Mouse (Mus musculus): ENCODE data around the gene Tmem221. TPM values are rescaled to one million over a fixed set of nuclear protein-coding genes. Genes with fewer than 3 reads are reported as not detected.

Tmem221 gene
- 5.0 and 8.9 TPM in 2 replicates for total RNA-seq (2021)
- long read RNA-seq, transcript Tmem221-201 (4 exons, 1,604 nt): major isoform, 5 of 7 reads
- long read RNA-seq, partial matches to known transcripts: 2 of 7 reads
- long read RNA-seq, other reads (novel, unspliced or antisense): 0 of 7 reads

DNA sequence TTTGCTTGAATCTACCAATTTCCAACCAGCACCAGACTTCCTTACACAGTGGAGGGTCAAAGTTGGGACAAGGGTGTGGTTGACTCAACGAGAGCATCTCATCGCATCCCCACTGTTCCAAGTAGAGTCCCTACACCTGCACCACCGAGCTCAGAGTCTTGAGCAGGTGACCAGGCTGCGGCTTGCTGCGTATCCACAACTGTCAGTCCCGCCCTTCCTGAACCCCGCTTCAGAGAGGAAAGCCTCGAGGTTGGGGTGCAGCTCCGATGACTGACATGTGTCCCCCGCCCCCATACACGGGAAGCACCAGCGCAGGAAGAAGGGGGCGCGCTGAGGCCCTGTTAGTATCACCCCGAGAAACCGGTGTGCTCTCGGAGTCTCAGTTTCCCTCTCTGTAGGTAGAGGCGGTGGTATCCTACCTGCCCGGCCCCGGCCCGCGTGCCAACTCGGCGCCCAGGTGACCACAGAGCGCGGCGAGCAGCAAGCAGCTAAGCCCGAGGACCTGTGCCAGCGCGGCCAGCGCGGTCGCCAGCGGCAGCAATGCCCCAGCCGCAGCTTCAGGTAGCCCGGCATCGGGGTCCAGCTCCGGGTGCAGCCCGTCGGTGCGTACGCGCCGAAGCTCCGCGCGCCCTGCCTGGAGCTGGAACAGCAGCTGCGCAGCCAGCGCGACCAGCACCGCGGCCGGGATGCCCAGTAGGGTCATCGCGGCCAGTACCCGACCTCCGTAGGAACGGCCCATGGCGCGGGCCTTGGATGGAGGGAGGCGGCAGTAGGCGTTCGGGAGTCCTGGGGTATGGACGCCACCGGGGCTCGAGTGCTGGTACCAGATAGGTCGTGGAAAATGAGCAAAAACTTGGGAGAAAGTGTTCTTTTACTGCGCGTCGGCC is at the start of gene Tmem221:
Gene Tmem221 (minus strand): TSS at position 801 of the 887 bp plus-strand sequence.
- DNase-seq: no peak

DNA sequence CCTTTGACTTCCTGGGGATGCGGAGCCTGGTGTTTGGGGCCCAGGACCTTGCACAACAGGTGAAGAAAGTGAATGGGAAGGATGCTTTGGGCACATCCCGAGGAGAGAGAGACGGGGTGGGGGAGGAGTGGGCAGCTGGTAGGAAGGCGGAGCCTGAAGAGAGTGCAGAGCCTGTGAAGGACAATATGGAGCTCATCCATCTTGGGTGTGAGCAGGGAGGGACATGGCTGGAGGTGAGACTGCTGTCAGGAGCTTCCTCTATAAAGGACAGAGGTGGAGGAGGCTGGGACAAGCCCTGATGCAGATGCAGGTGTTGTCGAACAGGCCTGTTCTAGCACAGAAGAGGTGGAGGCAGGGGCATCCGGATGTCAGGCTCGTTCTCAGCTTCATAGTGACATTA is 45.4 kb upstream of the Tmem221 start:
- DNase-seq: no peak

DNA sequence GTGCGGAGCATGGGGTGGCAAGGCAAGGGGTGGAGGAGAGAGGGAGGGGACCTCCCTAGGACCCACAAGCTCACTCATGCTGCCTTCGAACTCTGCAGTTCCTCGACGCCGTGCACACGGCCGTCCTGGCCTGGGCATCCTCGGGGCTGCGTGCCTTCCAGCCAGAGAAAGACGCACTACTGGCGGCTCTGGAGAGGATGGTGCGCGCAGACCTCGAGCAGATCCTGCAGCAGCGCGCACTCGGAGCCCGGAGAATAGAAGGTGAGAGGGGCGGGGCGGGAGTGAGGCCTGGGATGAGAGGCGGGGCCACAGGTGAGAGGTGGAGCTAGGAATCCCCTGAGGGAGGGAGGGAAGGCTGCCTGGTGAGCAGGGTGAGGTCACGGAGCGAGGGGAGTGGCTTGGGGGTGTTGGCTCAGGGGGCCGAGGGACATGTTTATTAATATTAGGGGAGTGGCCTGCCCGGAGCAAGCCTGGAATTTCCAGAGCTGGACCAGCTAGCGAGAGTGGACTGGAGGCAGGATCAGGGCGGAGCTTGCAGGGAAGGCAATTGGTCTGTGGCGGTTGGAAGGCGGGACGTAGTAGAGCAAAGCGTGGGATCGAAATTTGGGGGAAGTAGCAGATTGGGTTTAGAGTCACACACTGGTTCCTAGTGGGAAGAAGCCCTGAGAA is 44.1 kb upstream of the Tmem221 start:
- DNase-seq: peak; percentile 72

DNA sequence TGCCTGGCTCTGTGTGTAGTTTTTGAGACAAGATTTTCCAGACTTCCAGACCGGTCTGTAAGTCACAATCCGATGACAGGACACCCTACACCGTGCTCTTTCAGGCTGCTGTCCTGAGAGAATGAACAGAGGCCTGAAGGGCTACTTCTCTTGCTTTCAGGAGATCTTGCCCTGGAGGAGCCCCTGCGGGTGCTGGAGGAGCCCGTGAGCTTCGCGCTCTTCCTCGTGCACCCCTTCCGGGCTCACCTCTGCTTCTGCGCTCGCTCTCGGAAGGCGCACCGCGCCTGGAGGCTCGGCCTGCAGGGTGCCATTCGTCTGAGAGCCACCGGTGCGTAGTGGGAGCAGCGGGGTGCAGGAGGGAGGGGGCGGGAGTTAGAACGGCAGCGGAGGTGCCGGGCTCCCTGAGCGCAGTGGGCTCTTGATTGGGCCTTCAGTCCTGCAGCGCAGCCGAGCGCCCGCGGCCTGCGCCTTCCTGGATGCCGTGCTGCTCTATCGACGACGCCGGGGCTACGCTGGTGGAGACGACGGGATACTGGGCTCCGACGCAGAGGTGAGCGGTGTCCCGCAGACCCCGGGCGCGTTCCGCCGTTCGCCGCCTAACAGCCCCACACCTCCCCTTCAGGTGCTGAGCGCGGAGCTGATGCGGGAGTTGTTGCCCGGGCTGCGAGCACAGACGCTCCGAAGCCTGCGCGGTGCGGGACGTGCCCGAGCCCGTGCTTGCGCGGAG is 43.4 kb upstream of the Tmem221 start:
- no peak for DNase-seq

DNA sequence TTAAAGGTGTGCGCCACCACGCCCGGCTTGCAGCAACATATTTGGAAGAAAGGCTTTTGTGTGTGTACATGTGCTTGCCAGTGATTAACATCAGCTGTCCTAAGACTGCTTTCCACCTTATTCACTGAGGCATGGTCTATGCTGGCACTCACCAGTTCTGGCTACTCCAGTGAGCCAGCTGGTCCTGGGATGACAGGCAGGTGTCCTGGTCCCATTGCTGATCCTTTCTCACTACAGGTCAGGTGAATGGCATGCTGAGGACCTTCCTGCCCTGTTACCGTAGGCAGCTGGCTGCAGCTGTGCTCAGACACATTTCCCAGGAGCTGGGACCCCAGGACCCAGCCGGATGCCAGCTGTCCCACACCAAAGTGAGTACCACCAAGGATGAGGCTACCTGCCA is 40.2 kb upstream of the Tmem221 start:
- DNase-seq: no peak

DNA sequence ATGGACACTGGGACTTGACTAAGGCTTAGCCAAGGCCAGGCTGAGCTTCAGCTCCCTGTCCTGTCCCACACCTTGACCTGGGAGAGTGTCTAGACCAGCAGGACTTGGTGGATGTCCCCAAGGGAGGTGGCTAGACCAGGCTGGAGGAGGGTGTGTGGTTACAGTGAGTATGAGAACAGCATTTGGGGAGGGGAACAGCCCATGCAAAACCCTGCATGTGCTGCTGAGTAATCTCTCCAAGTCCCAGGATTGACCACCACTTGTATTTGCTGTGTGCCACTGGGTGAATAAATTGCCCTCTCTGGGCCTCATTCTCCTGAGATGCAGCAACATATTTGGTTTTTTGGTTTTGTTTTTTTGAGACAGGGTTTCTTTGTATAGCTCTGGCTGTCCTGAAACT is 39.7 kb upstream of the Tmem221 start:
- no peak for DNase-seq

DNA sequence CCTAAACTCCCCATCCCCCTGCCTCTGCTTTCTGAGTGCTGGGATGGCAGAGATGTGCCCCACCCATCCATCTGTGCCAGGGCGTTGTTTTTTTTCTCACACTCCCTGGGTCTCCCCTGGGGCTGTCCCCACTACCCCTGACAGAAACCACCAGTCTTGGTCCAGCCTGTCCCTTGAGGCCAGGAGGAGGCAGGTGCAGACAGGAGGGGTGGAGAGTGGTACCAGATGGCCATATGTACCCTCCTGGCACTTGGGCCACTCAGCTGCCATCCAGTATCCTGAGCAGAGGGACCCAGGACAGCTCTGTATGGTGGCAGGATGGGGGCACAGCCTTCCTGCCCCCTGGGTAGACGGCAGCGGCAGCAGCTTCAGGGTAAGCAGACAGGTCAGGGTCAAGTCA is 38.8 kb upstream of the Tmem221 start, which contains the start of gene Fam129c:
Gene Fam129c (plus strand): TSS at position 198 of the 400 bp plus-strand sequence.
- DNase-seq: no peak

DNA sequence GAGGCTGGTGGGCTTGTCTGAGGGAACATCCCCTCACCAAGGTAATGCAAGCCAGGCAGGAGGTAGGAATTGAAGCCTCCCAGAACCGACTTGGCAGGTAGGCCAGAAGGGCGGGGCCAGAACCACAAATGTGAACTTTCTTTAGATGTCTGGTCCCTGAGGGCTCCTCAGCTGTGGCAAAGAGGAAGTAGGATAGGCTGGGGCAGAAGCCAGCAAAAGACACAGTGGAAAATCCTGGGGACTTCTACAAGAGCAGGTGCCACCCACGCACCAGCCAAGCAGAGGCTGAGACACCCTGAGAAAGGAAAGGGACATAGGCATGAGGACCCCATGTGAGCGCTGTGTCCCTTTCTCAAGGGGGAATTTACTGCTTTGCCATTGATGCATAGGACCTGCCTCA is 38.1 kb upstream of the Tmem221 start:
- DNase-seq: no peak

DNA sequence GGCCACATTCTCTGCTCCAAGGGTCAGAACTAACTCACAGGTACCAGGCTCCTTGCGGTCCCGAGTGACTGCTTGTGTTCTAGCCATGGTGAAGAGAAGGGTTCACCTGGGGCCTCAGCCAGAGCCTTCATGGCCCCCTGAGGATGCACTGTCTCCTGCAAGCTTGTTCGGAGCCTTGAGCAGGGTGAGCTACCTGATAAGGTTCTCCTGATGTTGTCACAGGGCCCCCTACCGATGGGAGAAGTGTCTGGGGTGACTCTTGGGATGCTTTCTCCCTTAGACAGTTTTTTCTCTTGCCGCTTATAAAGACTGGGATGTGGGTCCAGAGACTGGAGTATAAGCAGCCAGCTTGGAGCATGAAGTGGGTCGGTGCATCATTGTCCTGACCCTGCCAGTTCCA is 37.7 kb upstream of the Tmem221 start:
- no peak for DNase-seq

DNA sequence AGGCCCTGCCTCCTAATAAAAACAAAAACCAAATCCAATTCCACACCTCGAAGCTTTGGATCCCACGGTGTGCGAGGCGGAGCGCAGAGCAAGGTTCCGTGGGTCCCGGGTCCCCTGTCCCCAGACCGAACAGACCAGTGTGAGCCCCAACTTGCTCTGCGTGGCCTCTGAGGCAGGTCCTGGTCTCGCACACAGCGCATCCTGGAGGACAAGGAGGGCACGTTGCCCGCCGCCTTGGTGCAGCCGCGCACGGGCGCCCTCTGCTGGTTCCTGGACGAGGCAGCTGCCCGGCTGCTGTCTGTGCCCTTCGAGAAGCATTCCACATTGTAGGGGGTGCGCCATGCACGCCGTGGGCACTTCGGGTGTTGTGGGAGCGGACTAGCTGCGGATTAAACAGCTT is 37.2 kb upstream of the Tmem221 start:
- peak; percentile 95 for DNase-seq

DNA sequence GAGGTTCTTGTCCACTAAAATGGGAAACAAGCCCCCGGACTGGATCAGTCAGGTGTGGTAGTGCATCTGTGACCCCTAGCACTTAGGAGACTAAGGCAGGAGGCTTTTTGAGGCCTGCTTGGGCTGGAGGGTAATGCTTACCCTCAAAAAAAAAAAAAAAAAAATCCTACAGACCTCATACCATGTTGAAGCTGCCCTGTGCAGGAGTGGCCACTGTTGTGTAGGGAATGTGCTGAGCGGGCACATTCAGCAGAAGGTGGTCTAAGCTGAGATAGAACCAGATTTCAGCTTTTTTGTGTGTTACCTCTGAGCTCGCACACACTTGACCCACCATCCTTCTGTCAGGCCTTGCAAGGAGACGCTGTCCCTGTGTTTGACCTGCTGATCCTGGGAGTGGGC is 35.7 kb upstream of the Tmem221 start:
- DNase-seq: no peak

DNA sequence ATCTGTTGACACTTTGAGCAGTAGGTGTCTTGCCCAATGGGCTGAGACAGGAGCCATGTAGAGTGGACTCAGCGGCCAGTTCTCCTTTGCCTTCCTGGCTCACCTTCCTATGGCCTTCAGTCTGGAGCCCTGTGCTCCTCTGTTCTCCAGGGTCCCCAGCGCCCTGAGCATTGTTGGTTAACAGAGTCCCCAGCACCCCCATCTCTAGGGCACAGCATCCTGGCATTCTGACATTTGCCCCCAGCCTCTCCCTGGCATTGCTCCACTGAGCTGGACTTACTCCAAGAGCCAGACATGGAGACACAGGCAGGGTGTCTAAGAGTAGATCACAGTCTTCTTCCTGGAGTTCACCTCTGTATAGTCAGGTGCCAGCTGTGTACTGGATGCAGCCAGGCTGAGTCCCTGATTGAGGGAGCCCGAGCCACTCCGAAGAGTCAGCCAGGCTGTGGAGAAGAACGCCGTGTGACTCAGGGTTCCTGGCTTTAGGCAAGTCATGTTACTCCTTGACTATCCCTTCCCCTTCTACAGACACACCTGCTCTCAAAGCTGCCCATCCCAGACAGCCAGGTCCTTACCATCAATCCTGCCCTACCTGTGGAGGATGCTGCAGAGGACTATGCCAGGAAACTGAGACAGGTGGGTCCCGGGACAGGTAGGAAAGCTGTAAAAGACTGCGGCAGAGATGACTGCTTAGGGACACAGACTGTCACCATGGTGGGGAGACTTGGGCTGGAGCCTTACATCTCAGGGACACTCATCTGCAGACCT is 35.1 kb upstream of the Tmem221 start:
- no peak for DNase-seq

DNA sequence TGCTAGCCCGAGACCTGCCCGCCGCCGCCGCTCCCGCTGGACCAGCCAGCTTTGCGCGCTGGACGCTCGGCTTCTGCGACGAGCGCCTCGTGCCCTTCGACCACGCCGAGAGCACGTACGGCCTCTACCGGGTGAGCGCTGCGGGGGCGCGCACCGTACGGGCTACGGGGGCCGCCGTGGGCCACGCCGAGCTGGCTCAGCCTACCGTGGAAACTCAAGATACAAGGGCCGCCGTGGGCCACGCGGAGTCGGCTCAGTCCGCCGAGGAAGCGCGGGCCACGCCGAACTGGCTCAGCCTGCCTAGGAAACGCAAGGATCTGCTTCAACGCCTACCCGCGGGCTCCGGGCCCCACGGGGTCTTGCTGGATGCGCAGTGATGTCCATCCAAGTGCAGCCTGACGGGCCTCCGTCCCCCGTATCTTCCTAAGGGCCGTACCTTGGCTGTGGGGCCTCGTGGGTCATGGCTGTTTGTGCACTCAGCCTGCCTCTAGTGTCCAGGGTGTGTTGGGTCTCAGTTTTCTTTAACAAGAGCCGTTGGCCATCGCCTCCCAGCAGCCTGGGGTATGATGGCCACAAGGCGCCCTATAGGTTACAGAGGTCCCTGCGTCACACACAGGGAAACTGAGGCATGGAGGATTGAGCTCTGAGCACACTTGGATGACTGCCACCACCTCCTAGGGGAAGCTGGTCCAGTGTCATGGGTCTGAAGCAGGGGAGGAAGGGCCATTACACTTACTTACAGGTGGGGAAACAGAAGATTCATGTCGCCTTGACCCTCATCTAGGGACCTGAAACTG is 33.9 kb upstream of the Tmem221 start:
- peak; percentile 79 for DNase-seq

DNA sequence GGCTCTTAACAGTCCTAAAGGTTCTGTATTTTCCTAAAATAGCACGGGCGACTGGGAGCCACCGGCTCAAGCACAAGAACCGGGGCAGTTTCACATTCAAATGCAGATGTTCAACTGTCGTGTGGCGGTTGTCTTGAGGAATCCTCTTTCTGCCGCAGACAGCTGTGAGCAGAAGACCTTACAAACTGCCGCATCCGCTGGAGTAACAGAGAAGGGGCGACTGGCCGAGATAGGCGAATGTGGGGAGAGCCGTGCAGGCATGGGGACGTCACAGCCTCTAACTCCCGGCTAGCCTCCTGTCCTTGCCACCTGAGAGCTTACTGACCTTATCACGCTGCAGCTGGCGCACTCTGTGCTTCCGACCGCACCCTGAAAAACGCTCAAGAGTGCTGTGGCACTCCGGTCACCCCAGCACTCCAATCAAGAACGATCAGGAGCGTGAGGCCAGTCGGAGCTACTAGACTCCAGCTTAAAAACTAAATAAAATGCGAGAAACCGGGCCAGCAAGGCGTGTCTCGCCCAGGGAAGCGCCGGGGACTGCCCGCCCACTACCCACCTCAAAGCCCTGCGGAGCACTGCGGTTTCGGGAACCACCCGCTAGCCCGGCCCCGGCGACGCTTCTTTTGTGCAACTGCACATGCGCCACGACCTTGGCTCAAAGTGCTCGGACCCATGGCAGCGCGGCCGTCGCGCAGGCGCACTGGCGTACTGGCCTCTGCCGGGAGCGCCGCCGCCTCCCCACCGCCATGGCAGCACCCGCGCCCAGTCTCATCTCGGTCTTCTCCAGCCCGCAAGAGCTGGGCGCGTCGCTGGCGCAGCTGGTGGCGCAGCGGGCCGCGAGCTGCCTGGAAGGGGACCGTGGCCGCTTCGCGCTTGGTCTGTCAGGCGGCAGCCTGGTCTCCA is 33.1 kb upstream of the Tmem221 start, which contains the start of gene Pgls:
Gene Pgls (plus strand): TSS at position 706 of the 903 bp plus-strand sequence.
- peak; percentile 98 for DNase-seq

DNA sequence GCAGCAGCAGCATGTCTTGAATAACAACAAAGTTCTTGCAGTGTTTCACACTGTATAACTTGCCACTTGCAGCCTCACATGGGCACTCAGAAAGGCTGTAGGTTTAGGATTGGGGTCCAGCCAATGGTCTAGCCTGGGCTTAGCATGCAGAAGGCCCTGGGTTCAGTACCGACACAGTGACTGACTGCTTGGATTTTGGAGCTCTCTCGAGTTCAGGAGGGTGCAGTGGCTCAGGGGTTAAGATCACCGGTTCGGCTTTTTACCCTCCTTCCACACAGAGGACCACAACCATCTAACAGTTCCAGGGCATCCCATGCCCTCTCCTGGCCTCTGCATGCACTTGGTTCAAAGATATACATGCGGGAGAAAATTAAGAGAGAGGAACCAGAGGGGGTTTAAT is 32.3 kb upstream of the Tmem221 start:
- DNase-seq: no peak

DNA sequence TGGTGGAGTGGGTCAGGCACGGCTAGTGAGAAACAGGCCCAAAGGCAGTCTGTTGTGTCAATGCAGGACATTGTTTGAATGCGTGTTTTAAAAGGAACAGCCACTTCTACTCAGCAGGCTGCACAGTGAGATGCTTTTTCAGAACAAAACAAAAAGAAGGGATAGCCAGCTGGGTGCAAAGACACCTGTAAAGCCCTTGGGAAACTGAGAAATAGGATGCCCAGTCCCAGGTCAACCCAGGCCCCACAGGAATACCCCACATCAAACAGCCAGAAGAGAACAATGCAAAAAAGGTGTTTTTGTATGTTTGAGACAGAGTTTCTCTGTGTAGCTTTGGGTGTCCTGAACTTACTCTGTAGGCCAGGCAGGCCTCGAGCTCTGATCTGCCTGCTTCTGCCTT is 30.1 kb upstream of the Tmem221 start:
- no peak for DNase-seq

DNA sequence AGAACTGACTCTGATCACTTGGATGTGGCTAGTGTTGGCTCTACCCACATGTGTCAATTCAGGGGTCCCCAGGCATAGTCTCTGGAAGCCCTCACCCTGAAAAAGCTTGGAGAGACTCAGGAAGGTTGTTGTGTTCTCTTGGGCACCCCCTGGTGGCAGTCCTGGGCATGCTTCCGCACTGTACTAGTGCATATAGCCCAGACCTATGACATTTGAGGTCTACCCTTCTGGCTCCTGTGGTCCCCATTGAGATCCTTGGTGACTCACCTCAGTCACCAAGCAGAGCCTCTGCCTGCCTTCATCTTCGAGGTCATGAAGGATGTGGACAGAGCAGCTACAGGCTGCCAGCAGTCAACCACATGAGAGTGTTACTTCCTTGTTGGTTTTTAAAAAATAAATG is 28.2 kb upstream of the Tmem221 start:
- DNase-seq: peak; percentile 69

DNA sequence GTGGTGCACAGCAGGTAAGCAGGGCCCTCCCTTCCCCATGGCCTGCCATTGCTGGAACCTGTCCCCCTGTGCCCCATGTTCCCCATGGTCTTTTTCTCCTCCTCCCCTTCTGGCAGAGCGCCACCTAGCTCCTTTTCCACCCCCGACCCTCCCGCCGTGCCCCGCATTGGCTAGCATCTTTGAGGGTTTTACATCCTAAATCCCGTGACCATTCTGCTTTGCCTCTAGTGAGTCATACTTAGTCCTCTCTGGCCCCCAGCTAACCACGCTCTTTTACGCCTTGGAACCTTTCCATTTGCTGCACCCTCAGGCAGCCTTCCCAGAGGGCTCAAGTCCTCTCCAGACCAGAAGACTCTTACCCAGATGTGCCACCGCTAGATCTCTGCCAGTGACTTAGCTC is 21.5 kb upstream of the Tmem221 start:
- DNase-seq: no peak

DNA sequence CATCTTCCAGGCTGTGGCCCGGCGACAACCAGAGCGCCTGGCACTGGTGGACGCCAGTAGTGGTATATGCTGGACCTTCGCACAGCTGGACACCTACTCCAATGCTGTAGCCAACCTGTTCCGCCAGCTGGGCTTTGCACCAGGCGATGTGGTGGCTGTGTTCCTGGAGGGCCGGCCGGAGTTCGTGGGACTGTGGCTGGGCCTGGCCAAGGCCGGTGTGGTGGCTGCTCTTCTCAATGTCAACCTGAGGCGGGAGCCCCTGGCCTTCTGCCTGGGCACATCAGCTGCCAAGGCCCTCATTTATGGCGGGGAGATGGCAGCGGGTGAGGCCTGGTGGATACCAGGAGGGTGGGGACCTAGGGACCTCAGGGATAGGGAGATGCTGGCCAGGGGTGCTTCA is 20.8 kb upstream of the Tmem221 start:
- peak; percentile 74 for DNase-seq

DNA sequence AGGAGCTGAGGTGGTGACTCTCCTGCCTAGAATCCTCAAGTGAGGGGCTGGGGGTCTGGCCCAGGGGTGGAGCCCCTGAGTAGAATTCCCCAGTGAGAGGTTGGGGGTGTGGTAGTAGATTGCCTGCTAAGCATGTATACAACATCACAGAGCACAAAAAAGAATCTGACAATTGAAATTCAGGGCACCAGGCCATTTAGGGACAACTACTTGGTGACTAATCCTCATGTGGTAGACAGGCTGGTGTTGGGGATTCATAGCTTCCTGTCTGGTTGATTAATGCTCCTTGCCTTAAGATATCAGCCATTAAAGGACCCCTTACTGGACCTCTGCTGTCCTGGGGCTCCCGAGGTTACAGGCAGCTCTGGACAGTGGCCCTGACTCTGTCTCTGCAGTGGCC is 20.3 kb upstream of the Tmem221 start:
- DNase-seq: no peak

All from adrenal gland, postnatal 25 days (tissue).